Mouse (Mus musculus) neural tube, embryonic 14.5 days (tissue): ENCODE measurements at regions not wholly inside any gene's neighbourhood (a gene's known extent, or its start where the extent isn't known, plus 50 kb on each side); places are given as distances from the start of the nearest gene placed in this dataset.

Experiments
- ATAC-seq: fragments of 200-750 bp; cut with Nextera tagmentation; 2 replicates; pipeline ENCODE4 v1.8.0; 2017; ENCODE audit warnings: low read depth, mild to moderate bottlenecking, moderate TSS enrichment, moderate library complexity
- H3K27ac ChIP-seq: fragments of 300-500 bp; sonication (generic); 2 replicates; pipeline ENCODE4 v1.5.1; 2014; ENCODE audit warnings: low read depth, mild to moderate bottlenecking, control low read depth, low read length, moderate library complexity, mixed read lengths
- H3K27me3 ChIP-seq: fragments of 300-500 bp; sonication (generic); 2 replicates; pipeline ENCODE4 v1.6.1; 2014; ENCODE audit warnings: low read length; ENCODE audit not compliant: control insufficient read depth, insufficient read depth
- H3K36me3 ChIP-seq: fragments of 300-500 bp; sonication (generic); 2 replicates; pipeline ENCODE4 v1.6.1; 2014; ENCODE audit warnings: low read length, mixed read lengths; ENCODE audit not compliant: control insufficient read depth, insufficient read depth
- H3K4me1 ChIP-seq: fragments of 300-500 bp; sonication (generic); 2 replicates; pipeline ENCODE4 v1.6.1; 2014; ENCODE audit warnings: low read length; ENCODE audit not compliant: control insufficient read depth, insufficient read depth
- H3K4me2 ChIP-seq: fragments of 300-500 bp; sonication (generic); 2 replicates; pipeline ENCODE4 v1.6.1; 2014; ENCODE audit warnings: mild to moderate bottlenecking, low read depth, low read length, control low read depth
- H3K4me3 ChIP-seq: fragments of 300-500 bp; sonication (generic); 2 replicates; pipeline ENCODE4 v1.5.1; 2014; ENCODE audit warnings: low read depth, low read length, control low read depth, mixed read lengths
- H3K9ac ChIP-seq: fragments of 300-500 bp; sonication (generic); replicated peaks from 2 replicates; pipeline ENCODE4 v1.6.1; 2014; ENCODE audit warnings: low read depth, mild to moderate bottlenecking, control low read depth, low read length, mixed read lengths
- H3K9me3 ChIP-seq: fragments of 300-500 bp; sonication (generic); 2 replicates; pipeline ENCODE4 v1.6.1; 2016; ENCODE audit warnings: low read length; ENCODE audit not compliant: control insufficient read depth
- WGBS: fragments of 180-500 bp; shearing (Covaris S2); extraction: QIAGEN DNeasy Blood & Tissue Kit; methylation state at CpG from one replicate; pipeline ENCODE4 v1.1.7; 2014; 5-methylcytosine and 5-hydroxymethylcytosine counted together

- H3K27ac ChIP-seq: no peak overlapping the region
- H3K4me3 ChIP-seq: no peak overlapping the region
- no peaks in the 10 kb centered on the region for H3K4me1 ChIP-seq
- no peak for ATAC-seq
- H3K4me2 ChIP-seq: no peak overlapping the region
- no peaks in the 10 kb centered on the region for H3K27me3 ChIP-seq
- H3K9ac ChIP-seq: no peak overlapping the region
- no peaks in the 10 kb centered on the region for H3K9me3 ChIP-seq
- H3K36me3 ChIP-seq: no peaks in the 10 kb centered on the region
- 90% methylated on average over 3 of the region's 3 CpGs for WGBS
These were observed 59.6 kb downstream of the Kcne4 start for GRCm38 (mm10) chr1:78876156-78876555.

DNA sequence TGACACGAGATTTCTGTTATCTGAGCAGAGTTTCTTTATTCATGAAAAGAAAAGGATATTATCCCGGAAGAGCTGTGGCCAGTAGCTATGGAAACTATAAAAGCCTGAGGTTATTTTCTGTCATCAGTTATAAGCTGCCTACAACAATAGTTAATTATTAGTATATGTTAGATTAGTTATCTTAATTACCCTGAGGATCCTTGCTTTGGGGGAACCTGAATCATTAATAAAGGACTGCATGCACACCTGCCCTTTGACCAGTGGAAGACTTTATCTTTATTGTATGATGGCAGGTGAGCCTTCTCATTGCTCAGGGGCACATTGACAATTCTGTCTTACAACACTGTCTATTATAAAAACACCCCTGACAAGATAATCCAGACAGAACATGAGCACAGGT lies 62.7 kb downstream of the Kcne4 start:
- Histone ChIP-seq H3K4me1 (no peaks in the 10 kb centered on the region), H3K27ac (no peak overlapping the region), H3K9me3 (no peaks in the 10 kb centered on the region), H3K27me3 (no peaks in the 10 kb centered on the region), H3K4me3 (no peak overlapping the region), H3K36me3 (no peaks in the 10 kb centered on the region), H3K9ac (no peak overlapping the region), H3K4me2 (no peak overlapping the region)
- ATAC-seq: no peak
- WGBS: 70% methylated on average over 2 of the region's 2 CpGs

DNA sequence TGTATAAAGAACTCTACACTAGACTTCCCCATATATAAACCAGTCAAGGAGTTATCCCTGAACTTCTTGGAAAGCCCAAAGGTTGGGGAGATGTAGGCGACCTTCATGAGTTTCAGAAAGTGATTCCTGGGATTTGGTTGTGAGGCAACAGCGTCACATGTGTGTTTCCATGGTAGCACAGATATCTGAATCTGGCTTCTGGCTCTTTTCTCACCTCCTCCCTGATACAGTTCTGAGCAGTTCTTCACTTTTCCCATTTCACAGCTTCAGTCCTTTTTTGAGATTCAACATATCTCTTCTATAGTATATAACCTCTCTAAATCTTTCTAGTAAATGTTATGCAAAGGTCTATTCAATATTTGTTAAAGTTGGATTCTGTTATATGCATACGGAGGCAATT lies 65.9 kb downstream of the Kcne4 start:
- no peak overlapping the region for H3K4me3 ChIP-seq
- H3K4me2 ChIP-seq: no peak overlapping the region
- H3K27me3 ChIP-seq: no peaks in the 10 kb centered on the region
- H3K9me3 ChIP-seq: no peaks in the 10 kb centered on the region
- no peak overlapping the region for H3K27ac ChIP-seq
- no peak for ATAC-seq
- no peak overlapping the region for H3K9ac ChIP-seq
- H3K4me1 ChIP-seq: no peaks in the 10 kb centered on the region
- WGBS: 91% methylated on average over 3 of the region's 3 CpGs
- no peaks in the 10 kb centered on the region for H3K36me3 ChIP-seq

DNA sequence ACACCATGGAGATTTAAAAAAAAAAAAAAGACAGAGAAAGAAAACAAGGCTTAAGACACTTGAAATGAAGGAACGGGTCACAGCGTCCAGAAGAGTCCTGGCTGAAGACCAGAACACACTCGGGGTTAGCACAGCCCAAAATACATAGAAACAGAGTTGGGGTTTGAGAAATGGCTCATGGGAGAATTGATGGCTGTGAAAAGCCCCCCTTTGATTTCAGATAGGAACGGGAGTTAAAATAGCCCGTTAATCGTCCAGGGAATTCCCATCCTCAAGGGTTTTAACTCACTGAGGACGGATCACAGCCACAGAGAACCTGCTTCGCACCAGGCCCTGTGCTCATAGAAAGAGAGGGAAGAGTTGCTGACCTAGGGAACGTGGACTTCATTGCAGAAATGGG lies 72.7 kb downstream of the Kcne4 start:
- H3K27me3 ChIP-seq: no peaks in the 10 kb centered on the region

DNA sequence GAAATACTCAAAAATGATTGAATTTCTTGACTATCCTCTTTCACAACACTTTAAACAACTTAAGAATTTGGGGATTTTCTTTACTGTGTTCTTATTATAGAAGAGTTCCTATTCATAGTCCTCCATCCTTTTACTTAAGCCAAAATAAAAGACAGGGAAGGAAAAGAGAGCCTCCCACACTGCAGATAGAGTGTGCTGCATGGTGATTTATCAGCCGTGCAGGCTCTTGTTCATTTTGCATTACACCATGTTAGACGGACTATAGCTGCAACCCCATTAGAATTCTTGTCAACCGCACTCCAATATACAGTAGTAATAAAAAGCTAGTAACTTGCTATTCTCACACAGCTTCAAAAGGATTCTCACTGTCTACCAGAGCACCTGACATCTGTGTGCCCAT lies 74.8 kb downstream of the Kcne4 start:
- no peak overlapping the region for H3K9ac ChIP-seq
- H3K36me3 ChIP-seq: no peaks in the 10 kb centered on the region
- no peak overlapping the region for H3K4me2 ChIP-seq
- 66% methylated on average over 3 of the region's 3 CpGs for WGBS
- no peaks in the 10 kb centered on the region for H3K27me3 ChIP-seq
- ATAC-seq: peak; percentile 66; the same call in 1 of the 2 replicates
- H3K4me1 ChIP-seq: no peaks in the 10 kb centered on the region
- H3K9me3 ChIP-seq: no peaks in the 10 kb centered on the region
- H3K4me3 ChIP-seq: no peak overlapping the region
- no peak overlapping the region for H3K27ac ChIP-seq

More for the DNA sequence above, 72.7 kb downstream of the Kcne4 start:
- ATAC-seq: no peak
- no peak overlapping the region for H3K4me3 ChIP-seq
- no peak overlapping the region for H3K27ac ChIP-seq
- no peaks in the 10 kb centered on the region for H3K9me3 ChIP-seq
- H3K36me3 ChIP-seq: no peaks in the 10 kb centered on the region
- H3K4me1 ChIP-seq: no peaks in the 10 kb centered on the region
- no peak overlapping the region for H3K9ac ChIP-seq
- H3K4me2 ChIP-seq: no peak overlapping the region
- WGBS: 85% methylated on average over 9 of the region's 9 CpGs

DNA sequence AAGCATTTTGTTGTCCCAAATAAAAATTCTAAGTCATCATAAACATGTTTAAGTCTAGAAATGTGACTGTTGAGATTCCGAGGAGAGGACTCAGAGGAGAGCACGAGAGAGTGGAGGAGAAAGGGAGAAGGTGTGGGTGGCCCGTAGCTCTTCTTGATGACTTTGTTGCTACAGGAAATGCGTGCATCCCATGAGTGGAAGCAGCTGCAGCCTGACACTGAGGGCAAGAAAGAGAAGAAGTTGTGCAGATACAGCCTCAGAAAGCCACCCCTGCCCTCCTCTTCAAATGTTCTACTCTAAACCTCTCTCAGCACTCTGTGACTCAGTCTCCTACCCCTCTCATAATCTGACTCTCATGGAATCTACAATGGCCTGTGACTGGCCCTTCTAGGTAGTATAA lies 77.7 kb downstream of the Kcne4 start:
- H3K36me3 ChIP-seq: no peaks in the 10 kb centered on the region
- H3K27ac ChIP-seq: no peak overlapping the region
- no peak overlapping the region for H3K4me3 ChIP-seq
- H3K4me2 ChIP-seq: no peak overlapping the region
- no peaks in the 10 kb centered on the region for H3K9me3 ChIP-seq
- WGBS: 87% methylated on average over 4 of the region's 4 CpGs
- no peaks in the 10 kb centered on the region for H3K27me3 ChIP-seq
- H3K9ac ChIP-seq: no peak overlapping the region
- H3K4me1 ChIP-seq: no peaks in the 10 kb centered on the region
- ATAC-seq: no peak

- no peak for ATAC-seq
- Histone ChIP-seq H3K9ac (no peak overlapping the region), H3K36me3 (no peaks in the 10 kb centered on the region), H3K4me3 (no peak overlapping the region), H3K27me3 (no peaks in the 10 kb centered on the region), H3K4me2 (no peak overlapping the region), H3K27ac (no peak overlapping the region), H3K4me1 (no peaks in the 10 kb centered on the region), H3K9me3 (no peaks in the 10 kb centered on the region)
- 96% methylated on average over 2 of the region's 2 CpGs for WGBS
These were observed 78.6 kb downstream of the Kcne4 start for GRCm38 (mm10) chr1:78895112-78895511.

DNA sequence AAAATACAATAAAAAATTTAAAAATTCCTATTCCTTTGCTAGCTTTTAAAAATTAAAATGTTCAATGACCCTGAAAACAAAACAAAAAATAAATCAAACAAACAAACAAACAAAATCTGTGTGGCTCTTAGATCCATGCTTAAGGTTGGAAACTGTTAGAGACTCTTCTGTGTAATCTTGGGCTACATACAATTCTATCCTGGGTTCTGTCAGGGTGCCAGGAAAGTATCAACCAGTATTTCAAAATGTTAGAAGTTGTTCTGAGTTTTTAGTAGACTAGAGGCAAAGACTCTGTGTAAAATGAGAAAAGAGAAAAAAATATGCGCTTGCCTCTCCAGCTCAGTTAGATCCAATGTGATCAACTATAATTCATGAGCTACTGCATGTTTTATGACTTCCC lies 91.0 kb downstream of the Kcne4 start:
- Histone ChIP-seq H3K9me3 (no peaks in the 10 kb centered on the region), H3K27ac (no peak overlapping the region), H3K4me3 (no peak overlapping the region), H3K4me1 (no peaks in the 10 kb centered on the region), H3K4me2 (no peak overlapping the region), H3K27me3 (no peaks in the 10 kb centered on the region), H3K36me3 (no peaks in the 10 kb centered on the region), H3K9ac (no peak overlapping the region)
- no peak for ATAC-seq
- WGBS: 93% methylated on average over 1 of the region's 1 CpGs

DNA sequence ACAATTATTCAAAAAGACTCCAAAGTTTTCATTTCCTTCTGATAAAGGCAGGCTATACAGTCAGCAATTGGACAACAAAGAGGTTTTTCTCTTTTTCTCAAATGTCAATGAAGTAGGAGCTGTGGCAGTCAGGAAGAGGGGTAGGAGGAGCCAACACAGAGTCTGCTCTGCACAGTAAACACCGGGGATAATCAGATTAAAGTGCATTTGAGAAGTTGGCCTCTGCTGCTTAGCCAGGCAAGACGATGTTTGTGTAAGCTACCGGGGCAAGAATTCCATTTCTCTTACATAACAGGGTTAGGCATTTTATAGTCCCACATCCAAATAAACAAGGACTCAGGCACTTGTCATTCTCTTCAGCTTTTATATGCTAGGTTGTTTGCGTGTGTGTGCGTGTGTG lies 91.4 kb downstream of the Kcne4 start:
- no peaks in the 10 kb centered on the region for H3K4me1 ChIP-seq
- H3K36me3 ChIP-seq: no peaks in the 10 kb centered on the region
- 62% methylated on average over 5 of the region's 5 CpGs for WGBS
- H3K9me3 ChIP-seq: no peaks in the 10 kb centered on the region
- H3K4me2 ChIP-seq: no peak overlapping the region
- no peak for ATAC-seq
- H3K27ac ChIP-seq: no peak overlapping the region
- H3K27me3 ChIP-seq: no peaks in the 10 kb centered on the region
- no peak overlapping the region for H3K9ac ChIP-seq
- no peak overlapping the region for H3K4me3 ChIP-seq

DNA sequence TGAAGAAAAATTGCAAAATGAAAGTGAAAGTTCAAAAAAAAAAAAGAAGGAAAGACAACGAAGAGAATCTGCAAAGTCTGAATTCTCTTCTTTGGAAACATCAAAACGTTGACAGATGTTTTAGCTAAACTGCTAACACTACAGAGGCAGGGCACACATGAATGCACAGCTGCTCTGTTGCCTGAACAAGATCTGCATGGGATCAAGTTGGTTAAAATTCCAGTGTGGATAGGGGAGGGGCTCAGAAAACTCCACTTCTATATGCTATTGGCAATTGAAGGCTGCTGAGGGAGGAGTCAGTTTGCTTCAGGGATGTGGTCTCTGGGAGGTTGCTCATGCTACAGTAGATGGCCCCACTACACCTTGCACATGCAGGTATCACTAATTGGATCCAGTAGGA lies 97.2 kb downstream of the Kcne4 start:
- WGBS: 71% methylated on average over 2 of the region's 2 CpGs
- Histone ChIP-seq H3K36me3 (no peaks in the 10 kb centered on the region), H3K4me2 (no peak overlapping the region), H3K27me3 (no peaks in the 10 kb centered on the region), H3K9me3 (no peaks in the 10 kb centered on the region), H3K27ac (no peak overlapping the region), H3K9ac (no peak overlapping the region), H3K4me3 (no peak overlapping the region), H3K4me1 (no peaks in the 10 kb centered on the region)
- ATAC-seq: no peak
